Mouse (Mus musculus) CH12.LX (cell line): ENCODE measurements around the gene Man2b2. TPM values are rescaled to one million over a fixed set of nuclear protein-coding genes. Genes with fewer than 3 reads are reported as not detected.
"Not testable (repeated sequence)": the region's sequence is repeated elsewhere in the genome, so short reads cannot be mapped to it uniquely, and the experiment has no call there.

Source experiments
- DNase-seq: peaks from one replicate; pipeline ENCODE4 v3.0.0-alpha.2; 2013; ENCODE audit errors: extremely low read depth
- H3K27ac ChIP-seq: 2 replicates; pipeline ENCODE4 v1.5.1; 2012; ENCODE audit warnings: low read depth, mild to moderate bottlenecking, control low read depth, moderate library complexity; ENCODE audit not compliant: insufficient read depth
- H3K27me3 ChIP-seq: replicated peaks from 2 replicates; pipeline ENCODE3; 2012; ENCODE audit warnings: inconsistent platforms
- H3K36me3 ChIP-seq, 2 experiments: replicated peaks in 1 of 2; 2 replicates each; pipeline versions ENCODE3 to v1.6.1; 2012; ENCODE audit warnings: inconsistent platforms in 1 of 2, low read length in 1 of 2, mild to moderate bottlenecking in 1 of 2, mixed read lengths in 1 of 2, moderate library complexity in 1 of 2; ENCODE audit not compliant: control insufficient read depth in 1 of 2, insufficient read depth in 1 of 2
- H3K4me1 ChIP-seq, 2 experiments: 2 replicates each; pipeline ENCODE4 v1.6.1; 2012; ENCODE audit warnings: inconsistent platforms in 1 of 2, moderate library complexity in 1 of 2; ENCODE audit not compliant: insufficient read depth in 2 of 2, control insufficient read depth in 1 of 2
- H3K4me2 ChIP-seq: 2 replicates; pipeline ENCODE4 v1.6.1; 2012; ENCODE audit warnings: low read depth, mild to moderate bottlenecking, control low read depth; ENCODE audit not compliant: poor library complexity, insufficient read depth, severe bottlenecking
- H3K4me3 ChIP-seq, 3 experiments: fragments of 150-350 bp in 1 of 3; sonication (generic) in 1 of 3; replicated peaks in 1 of 3; 2 replicates each; pipeline versions ENCODE3 to v1.5.1; 2011 to 2012; ENCODE audit warnings: low read depth in 2 of 3, low read length in 2 of 3, mild to moderate bottlenecking in 2 of 3, moderate library complexity in 2 of 3, control low read depth in 1 of 3, improper control_type of control experiment in 1 of 3, inconsistent platforms in 1 of 3, mixed read lengths in 1 of 3; ENCODE audit not compliant: poor library complexity in 1 of 3
- H3K79me2 ChIP-seq: replicated peaks from 2 replicates; pipeline ENCODE4 v1.6.1; 2012; ENCODE audit warnings: mild to moderate bottlenecking, moderate library complexity; ENCODE audit not compliant: control insufficient read depth, poor library complexity, insufficient read depth, severe bottlenecking; ENCODE audit errors: extremely low read depth
- H3K9ac ChIP-seq: 2 replicates; pipeline ENCODE4 v1.6.1; 2012; ENCODE audit warnings: low read depth, mild to moderate bottlenecking, control low read depth, moderate library complexity; ENCODE audit not compliant: insufficient read depth
- H3K9me3 ChIP-seq: replicated peaks from 2 replicates; pipeline ENCODE3; 2012; ENCODE audit warnings: low read length, inconsistent platforms, mixed read lengths
- ELF1 ChIP-seq: IDR thresholded peaks from 2 replicates; pipeline ENCODE4 v1.6.1; 2014; ENCODE audit warnings: low read depth, mild to moderate bottlenecking, inconsistent platforms, low read length, improper control_type of control experiment
- HCFC1 ChIP-seq: IDR thresholded peaks from 2 replicates; pipeline ENCODE4 v1.6.1; 2012; ENCODE audit warnings: low read depth, mild to moderate bottlenecking, inconsistent platforms, low read length, improper control_type of control experiment
- IRF4 ChIP-seq: IDR thresholded peaks from 2 replicates; pipeline ENCODE4 v1.6.1; 2014; ENCODE audit warnings: low read depth, mild to moderate bottlenecking, inconsistent platforms, low read length, improper control_type of control experiment
- KAT2A ChIP-seq: IDR thresholded peaks from 2 replicates; pipeline ENCODE4 v1.6.1; 2012; ENCODE audit warnings: low read length, improper control_type of control experiment, inconsistent platforms; ENCODE audit not compliant: insufficient replicate concordance
- MAX ChIP-seq: IDR thresholded peaks from 2 replicates; pipeline ENCODE4 v1.6.1; 2011; ENCODE audit warnings: low read length, improper control_type of control experiment
- MAZ ChIP-seq: IDR thresholded peaks from 2 replicates; pipeline ENCODE4 v1.6.1; 2012; ENCODE audit warnings: low read depth, mild to moderate bottlenecking, inconsistent platforms, low read length, improper control_type of control experiment, moderate library complexity
- MEF2A ChIP-seq: IDR thresholded peaks from 2 replicates; pipeline ENCODE4 v1.6.1; 2014; ENCODE audit warnings: low read depth, mild to moderate bottlenecking, inconsistent platforms, low read length, improper control_type of control experiment, borderline replicate concordance
- MXI1 ChIP-seq: IDR thresholded peaks from 2 replicates; pipeline ENCODE4 v1.6.1; 2011; ENCODE audit warnings: mild to moderate bottlenecking, low read depth, low read length, improper control_type of control experiment
- NELFE ChIP-seq: IDR thresholded peaks from 2 replicates; pipeline ENCODE4 v1.6.1; 2011; ENCODE audit warnings: low read depth, low read length, improper control_type of control experiment
- NRF1 ChIP-seq: IDR thresholded peaks from 2 replicates; pipeline ENCODE4 v1.6.1; 2014; ENCODE audit warnings: low read depth, mild to moderate bottlenecking, inconsistent platforms, low read length, improper control_type of control experiment, moderate library complexity
- POLR2A ChIP-seq: IDR thresholded peaks from 2 replicates; pipeline ENCODE4 v1.6.1; 2011; ENCODE audit warnings: low read depth, mild to moderate bottlenecking, improper control_type of control experiment, low read length
- POLR2AphosphoS2 ChIP-seq: IDR thresholded peaks from 2 replicates; pipeline ENCODE4 v1.6.1; 2011; ENCODE audit warnings: low read depth, low read length, improper control_type of control experiment
- RAD21 ChIP-seq: IDR thresholded peaks from 2 replicates; pipeline ENCODE4 v1.6.1; 2011; ENCODE audit warnings: low read depth, mild to moderate bottlenecking, low read length, improper control_type of control experiment, moderate library complexity
- TBP ChIP-seq: conservative IDR thresholded peaks from 2 replicates; pipeline ENCODE4 v1.6.1; 2011; ENCODE audit warnings: low read depth, low read length, improper control_type of control experiment
- TCF12 ChIP-seq: IDR thresholded peaks from 2 replicates; pipeline ENCODE4 v1.6.1; 2014; ENCODE audit warnings: low read depth, mild to moderate bottlenecking, inconsistent platforms, low read length, improper control_type of control experiment
- UBTF ChIP-seq: IDR thresholded peaks from 2 replicates; pipeline ENCODE4 v1.6.1; 2012; ENCODE audit warnings: low read depth, mild to moderate bottlenecking, inconsistent platforms, low read length, improper control_type of control experiment, moderate library complexity
- USF2 ChIP-seq: conservative IDR thresholded peaks from 2 replicates; pipeline ENCODE4 v1.6.1; 2011; ENCODE audit warnings: low read depth, low read length, improper control_type of control experiment
- ZMIZ1 ChIP-seq: IDR thresholded peaks from 2 replicates; pipeline ENCODE4 v1.6.1; 2012; ENCODE audit warnings: low read depth, mild to moderate bottlenecking, inconsistent platforms, low read length, improper control_type of control experiment
- ZNF384 ChIP-seq: IDR thresholded peaks from 2 replicates; pipeline ENCODE4 v1.6.1; 2012; ENCODE audit warnings: low read depth, low read length, improper control_type of control experiment, inconsistent platforms
- dilution Hi-C: fragments of 300-500 bp; cut with MboI; formaldehyde crosslinking; loops from 2 replicates; pipeline ENCODE4 v1.14.3; 2020; ENCODE audit warnings: low sequenced_read_pairs; ENCODE audit not compliant: extremely low pct_unique_long_range_greater_than_20kb, extremely low pct_ligation_motif_present
- in situ Hi-C: fragments of 300-500 bp; cut with MboI; formaldehyde crosslinking; loops from 3 replicates; pipeline ENCODE4 v1.14.3; 2019; ENCODE audit warnings: low sequenced_read_pairs, low pct_ligation_motif_present, low pct_unique_long_range_greater_than_20kb, mixed read lengths
- polyA plus RNA-seq: library from polyadenylated mRNA; unstranded; fragments of >175 nt; gene quantifications from 2 replicates; pipeline ENCODE4 v1.2.1, GENCODE M21; 2012; ENCODE audit warnings: low read depth; ENCODE audit not compliant: insufficient read length
- total RNA-seq, 2 experiments: library from RNA; depleted of rRNA; stranded (reverse); fragments of 300-350 nt in 1 of 2; fragments of >200 nt in 1 of 2; gene quantifications; 2 replicates each; pipeline ENCODE4 v1.2.3; 2012 to 2014

Gene Man2b2
- total and polyA plus RNA-seq, 3 experiments, result 11.9 to 39.4 (median 29.9) TPM

DNA sequence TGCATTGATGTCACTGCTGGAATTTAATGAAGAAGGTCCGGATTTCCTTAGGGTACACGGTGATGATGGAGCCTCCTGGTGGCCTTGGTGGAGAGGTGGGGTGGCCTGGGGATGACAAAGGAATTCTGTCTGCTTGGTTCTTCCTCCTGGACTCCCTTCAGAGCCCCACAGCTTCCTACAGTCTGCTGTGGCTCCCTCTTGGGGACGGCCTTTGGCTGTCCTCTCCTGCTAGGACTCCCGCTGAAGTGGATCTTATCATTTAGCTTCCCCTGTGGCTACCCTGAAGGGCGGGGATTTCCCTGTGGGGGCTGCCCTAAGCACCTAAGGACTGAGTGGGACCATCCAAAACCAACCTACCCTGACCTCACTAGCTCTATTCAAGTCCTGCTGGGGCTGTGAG, 23.3 kb downstream of the Man2b2 start:
- no peaks in the 10 kb centered on the region for H3K9me3 ChIP-seq
- peak; percentile 53 for DNase-seq
- H3K27me3 ChIP-seq, result peaks cover 3% of the 10 kb centered on the region
- H3K4me1 ChIP-seq, result peaks cover 19 to 59% of the 10 kb centered on the region in 2 experiments
- in situ Hi-C loops, result loop anchor here (5.0 kb wide), 1 partner anchor 50 kb away; no protein-coding TSS in a partner anchor
- TF ChIP-seq ZNF384 (no peak), IRF4 (0 out of 2 replicates have a peak, but pooled peaks have one; percentile 8)
- TF ChIP-seq, all 38 proteins: peak for 1
- H3K79me2 ChIP-seq, result no peaks in the 10 kb centered on the region
- H3K9ac ChIP-seq, result no peak overlapping the region
- no peak overlapping the region for H3K4me3 ChIP-seq
- dilution Hi-C loops, result no loop called here
- H3K4me2 ChIP-seq, result no peak overlapping the region
- peaks cover 42 to 63% of the 10 kb centered on the region in 2 experiments for H3K36me3 ChIP-seq
- no peak overlapping the region for H3K27ac ChIP-seq

DNA sequence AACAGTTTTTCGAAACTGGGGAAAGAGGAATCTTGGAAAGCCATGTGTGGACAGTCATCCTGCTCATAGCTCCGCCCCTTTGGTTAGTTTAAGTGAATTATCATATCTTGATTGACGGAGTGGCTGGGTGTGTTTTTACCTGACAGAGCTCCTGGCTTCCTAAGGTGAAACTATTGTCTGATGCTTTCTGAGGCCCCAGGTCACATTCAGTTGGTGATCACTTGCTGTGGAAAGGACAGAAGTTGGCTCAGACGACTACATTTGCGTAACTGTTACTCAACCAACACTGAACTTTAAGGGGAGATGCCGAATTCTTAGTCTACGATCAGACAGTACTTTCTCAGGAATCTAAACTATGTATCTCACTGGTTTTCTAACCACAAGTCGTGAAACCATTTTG, 33.2 kb downstream of the Man2b2 start:
- Histone ChIP-seq H3K9ac (no peak overlapping the region), H3K36me3 (peaks cover 7 to 23% of the 10 kb centered on the region in 2 experiments), H3K4me3 (no peak overlapping the region), H3K79me2 (peaks cover 18% of the 10 kb centered on the region), H3K4me1 (peaks cover 4 to 20% of the 10 kb centered on the region in 2 experiments; a peak in 2 of 4 replicates), H3K27ac (no peak overlapping the region), H3K27me3 (peaks cover 15% of the 10 kb centered on the region), H3K9me3 (no peaks in the 10 kb centered on the region), H3K4me2 (no peak overlapping the region; the same call in 1 of the 2 replicates)
- dilution Hi-C loops (no loop called here), in situ Hi-C loops (no loop called here)
- TF ChIP-seq RAD21 (no peak), MXI1 (0 out of 2 replicates have a peak, but pooled peaks have one; percentile 3)
- DNase-seq, result no peak

- H3K27me3 ChIP-seq, result peaks cover 15% of the 10 kb centered on the region
- peak within 1 kb of the TSS; percentile 54 for H3K4me2 ChIP-seq
- peaks cover 4 to 25% of the 10 kb centered on the region in 2 experiments; a peak in 3 of 4 replicates for H3K4me1 ChIP-seq
- H3K9me3 ChIP-seq, dilution Hi-C loops, in situ Hi-C loops: not testable (repeated sequence)
- peak; percentile 91 for DNase-seq
- H3K4me3 ChIP-seq, result peak within 1 kb of the TSS; percentile 69 to 96 (median 81)
- peaks cover 18% of the 10 kb centered on the region for H3K79me2 ChIP-seq
- peak within 1 kb of the TSS; percentile 90 for H3K9ac ChIP-seq
- TF ChIP-seq ZMIZ1 (peak; percentile 82), MXI1 (peak; percentile 10; the same call in 1 of the 2 replicates), MAZ (peak; percentile 78; the same call in 1 of the 2 replicates), POLR2A (peak; percentile 91), KAT2A (peak; percentile 70; the same call in 1 of the 2 replicates), NELFE (peak; percentile 90), IRF4 (peak; percentile 12; the same call in 1 of the 2 replicates), ELF1 (peak; percentile 63; the same call in 1 of the 2 replicates), MEF2A (peak; percentile 21; the same call in 1 of the 2 replicates), NRF1 (peak; percentile 69), HCFC1 (peak; percentile 80), UBTF (0 out of 2 replicates have a peak, but pooled peaks have one; percentile 14), POLR2AphosphoS2 (peak; percentile 56; the same call in 1 of the 2 replicates), TCF12 (peak; percentile 90), USF2 (peak; percentile 33; the same call in 1 of the 2 replicates), TBP (peak; percentile 81), MAX (peak; percentile 96)
- peak within 1 kb of the TSS; percentile 92 for H3K27ac ChIP-seq
- peaks cover 7 to 24% of the 10 kb centered on the region in 2 experiments for H3K36me3 ChIP-seq
These were observed 34.0 kb downstream of the Man2b2 start, which contains the start of gene Mrfap1 for GRCm38 (mm10) chr5:36796296-36797014. Gene Mrfap1 (minus strand): TSS chr5:36796772.
